Mouse (Mus musculus): Measurements from ENCODE around the gene Tmem45a2. TPM values are rescaled to one million over a fixed set of nuclear protein-coding genes. Genes with fewer than 3 reads are reported as not detected.
A peak's percentile ranks its signal among the peaks of the same experiment; 100 is the strongest.
"Not testable (repeated sequence)": the region's sequence is repeated elsewhere in the genome, so short reads cannot be mapped to it uniquely, and the experiment has no call there.

Gene Tmem45a2
- polyA plus RNA-seq, 1 experiment from 2014 or later = not detected

DNA sequence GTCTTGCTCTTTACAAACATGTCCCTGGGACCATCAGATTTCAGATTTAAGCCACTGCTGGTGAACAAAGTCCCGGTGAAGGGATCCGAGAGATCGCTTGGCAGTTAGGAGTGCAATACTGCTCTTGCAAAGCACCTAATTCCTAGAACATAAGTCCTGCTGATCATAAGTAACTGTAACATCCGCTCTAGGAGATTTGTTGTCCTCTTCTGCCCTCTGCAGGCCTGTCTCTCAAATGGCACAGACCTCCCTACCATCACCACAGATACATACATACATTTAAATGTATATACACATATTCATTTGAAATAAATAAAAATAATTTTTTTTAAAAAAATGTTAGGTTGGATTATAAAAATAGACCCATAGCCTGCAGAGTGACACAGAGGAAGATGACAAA is 21.3 kb upstream of the Tmem45a2 start:
- peak; percentile 82 for ATAC-seq
- 45% methylated on average over 4 of the region's 4 CpGs for WGBS
- Histone ChIP-seq H3K9ac (replicated peaks; ENCODE audit: low read depth, low read length) (no peak overlapping the region), H3K27me3 (replicated peaks; ENCODE audit: control insufficient read depth, insufficient read depth, low read length) (no peaks in the 10 kb centered on the region), H3K9me3 (ENCODE audit: control insufficient read depth, low read length) (no peaks in the 10 kb centered on the region), H3K4me2 (ENCODE audit: low read length) (no peak overlapping the region), H3K36me3 (ENCODE audit: control insufficient read depth, insufficient read depth) (no peaks in the 10 kb centered on the region), H3K4me1 (replicated peaks; ENCODE audit: control insufficient read depth, insufficient read depth, low read length) (no peaks in the 10 kb centered on the region), H3K27ac (ENCODE audit: low read length) (no peak overlapping the region), H3K4me3 (replicated peaks; ENCODE audit: low read length) (no peak overlapping the region)

DNA sequence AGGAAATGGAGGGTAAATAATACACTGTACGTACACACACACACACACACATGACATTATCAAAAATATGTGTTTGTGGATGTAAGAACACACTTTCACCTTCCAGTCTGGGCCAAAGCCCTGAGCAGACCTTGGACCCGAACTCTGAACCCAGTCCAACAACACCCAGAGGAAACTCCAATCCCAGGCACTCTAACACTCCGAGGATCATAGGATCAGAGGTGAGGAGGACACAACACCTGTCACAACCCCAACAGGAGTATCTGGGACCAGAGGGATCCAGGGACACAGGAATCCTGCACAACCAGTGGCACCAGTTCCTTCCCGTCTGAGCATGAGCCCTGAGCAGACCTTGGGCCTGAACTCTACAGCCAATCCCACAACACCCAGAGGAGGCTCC is 8.4 kb upstream of the Tmem45a2 start:
- no peak for ATAC-seq

DNA sequence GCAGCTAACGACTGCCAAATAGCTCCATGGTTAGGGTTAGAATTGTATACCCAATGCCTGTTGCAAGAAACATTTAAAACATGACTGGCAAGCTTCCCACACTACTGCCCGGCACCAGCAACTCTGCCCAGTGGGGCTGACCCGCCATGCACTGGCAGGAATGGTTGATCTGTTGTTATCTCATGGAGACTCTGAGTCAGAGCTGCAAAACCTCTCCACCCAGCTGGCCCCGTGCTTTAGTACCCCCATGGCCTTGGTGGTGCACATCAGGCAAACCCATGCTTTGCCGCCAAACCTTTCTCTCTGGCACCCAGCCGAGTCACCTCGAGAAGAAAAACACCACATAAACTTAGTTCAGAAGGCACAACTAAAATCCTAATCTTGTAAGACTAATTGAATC is 4.8 kb upstream of the Tmem45a2 start:
- Histone ChIP-seq H3K4me3 (replicated peaks; ENCODE audit: low read length) (no peak overlapping the region), H3K36me3 (ENCODE audit: control insufficient read depth, insufficient read depth) (no peaks in the 10 kb centered on the region), H3K27me3 (replicated peaks; ENCODE audit: control insufficient read depth, insufficient read depth, low read length) (no peaks in the 10 kb centered on the region), H3K4me2 (ENCODE audit: low read length) (no peak overlapping the region), H3K9me3 (ENCODE audit: control insufficient read depth, low read length) (no peaks in the 10 kb centered on the region), H3K27ac (ENCODE audit: low read length) (no peak overlapping the region), H3K4me1 (replicated peaks; ENCODE audit: control insufficient read depth, insufficient read depth, low read length) (no peaks in the 10 kb centered on the region), H3K9ac (replicated peaks; ENCODE audit: low read depth, low read length) (no peak overlapping the region)
- 73% methylated on average over 7 of the region's 7 CpGs for WGBS
- ATAC-seq = no peak

More for the DNA sequence above, 8.4 kb upstream of the Tmem45a2 start:
- no peaks in the 10 kb centered on the region for H3K9me3 ChIP-seq (ENCODE audit: control insufficient read depth, low read length)
- no peak overlapping the region for H3K4me2 ChIP-seq (ENCODE audit: low read length)
- no peaks in the 10 kb centered on the region for H3K27me3 ChIP-seq (replicated peaks; ENCODE audit: control insufficient read depth, insufficient read depth, low read length)
- no peak overlapping the region for H3K4me3 ChIP-seq (replicated peaks; ENCODE audit: low read length)
- WGBS = 83% methylated on average over 4 of the region's 4 CpGs
- no peaks in the 10 kb centered on the region for H3K4me1 ChIP-seq (replicated peaks; ENCODE audit: control insufficient read depth, insufficient read depth, low read length)
- H3K9ac ChIP-seq (replicated peaks; ENCODE audit: low read depth, low read length) = no peak overlapping the region
- no peaks in the 10 kb centered on the region for H3K36me3 ChIP-seq (ENCODE audit: control insufficient read depth, insufficient read depth)
- H3K27ac ChIP-seq (ENCODE audit: low read length) = no peak overlapping the region

DNA sequence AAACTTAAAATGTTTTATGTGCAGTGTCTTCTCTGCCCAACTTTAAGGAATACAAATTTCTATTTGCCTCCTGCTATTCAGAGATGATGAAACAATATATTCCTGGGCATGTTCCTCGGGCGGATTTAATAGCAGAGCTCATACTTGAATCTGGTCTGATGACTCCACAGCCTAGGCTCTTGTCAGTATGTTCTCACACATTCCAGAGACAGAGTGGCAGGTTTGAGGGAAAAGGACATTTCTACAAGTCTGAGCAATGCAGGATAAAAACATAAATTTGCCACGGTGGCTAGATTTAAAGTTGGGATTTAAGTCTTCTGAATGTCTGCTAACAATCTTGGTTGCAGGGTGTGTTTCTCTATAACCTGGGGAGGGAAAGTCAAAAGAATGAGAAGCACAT is 9.1 kb downstream of the Tmem45a2 start:
- ATAC-seq = no peak
- Histone ChIP-seq H3K27ac (ENCODE audit: low read length) (no peak overlapping the region), H3K9me3 (ENCODE audit: control insufficient read depth, low read length) (no peaks in the 10 kb centered on the region), H3K9ac (replicated peaks; ENCODE audit: low read depth, low read length) (no peak overlapping the region), H3K4me1 (replicated peaks; ENCODE audit: control insufficient read depth, insufficient read depth, low read length) (no peaks in the 10 kb centered on the region), H3K27me3 (replicated peaks; ENCODE audit: control insufficient read depth, insufficient read depth, low read length) (no peaks in the 10 kb centered on the region), H3K4me3 (replicated peaks; ENCODE audit: low read length) (no peak overlapping the region), H3K36me3 (ENCODE audit: control insufficient read depth, insufficient read depth) (no peaks in the 10 kb centered on the region), H3K4me2 (ENCODE audit: low read length) (no peak overlapping the region)
- WGBS = 88% methylated on average over 3 of the region's 3 CpGs

DNA sequence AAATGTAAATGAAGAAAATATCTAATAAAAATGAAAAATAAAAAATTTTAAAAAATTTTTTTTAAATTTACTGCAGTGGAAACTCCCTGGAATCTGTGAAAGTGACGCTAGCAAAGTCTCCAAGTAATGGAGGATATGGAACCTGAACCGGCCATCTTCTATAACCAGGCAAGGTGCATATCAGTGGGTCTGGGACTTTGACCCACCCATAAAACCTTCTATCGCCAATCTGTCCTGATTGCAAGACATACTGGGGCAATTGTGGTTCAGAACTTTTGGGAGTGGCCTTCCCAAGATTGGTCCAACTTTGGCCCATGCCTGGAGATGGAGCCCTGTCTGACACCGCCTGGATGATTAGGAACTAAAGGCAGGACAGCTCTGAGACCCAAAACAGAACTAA is 14.2 kb downstream of the Tmem45a2 start:
- no peak for ATAC-seq
- no peaks in the 10 kb centered on the region for H3K36me3 ChIP-seq (ENCODE audit: control insufficient read depth, insufficient read depth)
- H3K9ac ChIP-seq (replicated peaks; ENCODE audit: low read depth, low read length) = no peak overlapping the region
- H3K27me3 ChIP-seq (replicated peaks; ENCODE audit: control insufficient read depth, insufficient read depth, low read length) = no peaks in the 10 kb centered on the region
- H3K4me2 ChIP-seq (ENCODE audit: low read length) = no peak overlapping the region
- H3K4me1 ChIP-seq (replicated peaks; ENCODE audit: control insufficient read depth, insufficient read depth, low read length) = no peaks in the 10 kb centered on the region
- no peak overlapping the region for H3K4me3 ChIP-seq (replicated peaks; ENCODE audit: low read length)
- WGBS = 93% methylated on average over 4 of the region's 4 CpGs
- no peaks in the 10 kb centered on the region for H3K9me3 ChIP-seq (ENCODE audit: control insufficient read depth, low read length)
- no peak overlapping the region for H3K27ac ChIP-seq (ENCODE audit: low read length)

DNA sequence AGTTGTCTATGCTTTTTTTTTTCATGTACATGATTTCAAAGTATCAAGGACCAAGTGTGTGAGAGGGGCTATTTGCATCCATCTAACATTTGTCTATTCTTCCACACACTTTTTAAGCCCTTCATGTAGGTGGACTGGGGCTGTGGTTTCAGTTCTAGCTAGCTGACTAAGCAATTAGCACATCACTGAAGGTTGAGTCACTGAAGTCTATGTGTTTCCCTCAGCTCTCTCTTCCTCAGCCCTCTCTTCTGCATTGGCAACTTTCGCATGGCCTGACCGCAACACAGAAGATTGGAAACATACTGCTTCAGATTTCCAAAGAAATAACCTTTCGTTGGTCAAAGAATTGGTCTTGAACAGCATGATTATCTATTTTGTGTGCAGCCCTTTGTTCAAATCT is 21.2 kb downstream of the Tmem45a2 start:
- H3K4me2 ChIP-seq (ENCODE audit: low read length) = no peak overlapping the region
- no peak overlapping the region for H3K27ac ChIP-seq (ENCODE audit: low read length)
- H3K9ac ChIP-seq (replicated peaks; ENCODE audit: low read depth, low read length) = no peak overlapping the region
- H3K9me3 ChIP-seq (ENCODE audit: control insufficient read depth, low read length) = no peaks in the 10 kb centered on the region
- WGBS = 86% methylated on average over 3 of the region's 3 CpGs
- no peaks in the 10 kb centered on the region for H3K27me3 ChIP-seq (replicated peaks; ENCODE audit: control insufficient read depth, insufficient read depth, low read length)
- ATAC-seq = no peak
- no peak overlapping the region for H3K4me3 ChIP-seq (replicated peaks; ENCODE audit: low read length)
- H3K36me3 ChIP-seq (ENCODE audit: control insufficient read depth, insufficient read depth) = no peaks in the 10 kb centered on the region
- no peaks in the 10 kb centered on the region for H3K4me1 ChIP-seq (replicated peaks; ENCODE audit: control insufficient read depth, insufficient read depth, low read length)

DNA sequence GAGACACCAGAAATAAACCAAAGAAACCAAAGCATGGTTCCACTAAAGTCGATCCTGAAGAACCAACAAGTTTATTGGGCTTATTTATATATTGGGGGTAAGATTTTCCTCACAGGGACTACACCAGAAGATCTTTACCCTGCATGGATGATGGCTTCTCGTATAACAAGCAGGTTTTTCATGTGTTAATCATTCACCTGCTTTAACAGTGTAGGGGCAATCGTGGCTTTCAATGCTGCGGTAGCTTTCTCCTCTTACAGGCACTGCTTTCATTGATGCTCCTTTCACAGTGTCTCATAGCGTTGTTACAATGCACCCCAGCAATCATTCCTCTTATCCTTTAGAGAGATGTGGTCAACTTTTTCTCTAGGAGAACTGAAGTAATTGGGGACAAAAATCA is 32.6 kb downstream of the Tmem45a2 start:
- Histone ChIP-seq H3K4me3 (replicated peaks; ENCODE audit: low read length) (no peak overlapping the region), H3K27me3 (replicated peaks; ENCODE audit: control insufficient read depth, insufficient read depth, low read length) (no peaks in the 10 kb centered on the region), H3K4me2 (ENCODE audit: low read length) (no peak overlapping the region), H3K9me3 (ENCODE audit: control insufficient read depth, low read length) (no peaks in the 10 kb centered on the region), H3K27ac (ENCODE audit: low read length) (no peak overlapping the region), H3K36me3 (ENCODE audit: control insufficient read depth, insufficient read depth) (no peaks in the 10 kb centered on the region), H3K9ac (replicated peaks; ENCODE audit: low read depth, low read length) (no peak overlapping the region), H3K4me1 (replicated peaks; ENCODE audit: control insufficient read depth, insufficient read depth, low read length) (no peaks in the 10 kb centered on the region)
- no peak for ATAC-seq
- WGBS = 72% methylated on average over 5 of the region's 5 CpGs

DNA sequence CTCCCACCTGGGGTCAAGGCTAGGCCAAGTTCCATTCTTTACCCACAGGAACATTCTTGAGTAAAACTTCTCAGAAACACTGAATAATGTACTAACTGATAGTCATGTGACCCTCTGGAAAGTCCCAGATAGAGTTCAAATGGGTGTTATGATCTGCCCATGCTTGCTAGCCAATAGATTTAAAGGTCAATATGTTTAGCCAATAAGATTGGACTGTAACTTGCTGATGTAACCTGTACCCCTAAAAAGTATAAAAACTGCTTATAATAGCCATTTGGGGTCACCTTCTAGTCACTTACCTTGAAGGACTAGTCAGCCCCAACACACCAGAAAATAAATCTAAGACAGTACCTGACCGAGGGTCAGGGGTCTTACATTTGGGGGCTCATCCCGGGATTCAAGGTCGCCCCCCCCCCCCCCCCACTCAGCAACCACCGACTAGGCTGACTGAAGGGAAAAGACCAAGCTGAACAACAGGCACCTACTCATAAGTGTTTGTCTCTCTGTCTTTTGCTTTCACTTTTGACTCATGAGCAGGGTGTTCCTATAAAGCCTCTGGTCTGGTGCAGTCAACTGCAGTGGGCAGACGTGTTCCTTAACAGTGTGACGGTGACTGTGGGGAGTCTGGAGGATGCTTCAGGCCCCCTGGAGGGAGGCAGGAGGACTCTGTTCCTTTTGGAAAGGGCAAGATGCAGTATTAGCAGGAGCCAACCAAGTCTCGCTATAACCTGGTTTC is 40.9 kb downstream of the Tmem45a2 start:
- no peak for ATAC-seq
- H3K4me2 ChIP-seq (ENCODE audit: low read length) = no peak overlapping the region

DNA sequence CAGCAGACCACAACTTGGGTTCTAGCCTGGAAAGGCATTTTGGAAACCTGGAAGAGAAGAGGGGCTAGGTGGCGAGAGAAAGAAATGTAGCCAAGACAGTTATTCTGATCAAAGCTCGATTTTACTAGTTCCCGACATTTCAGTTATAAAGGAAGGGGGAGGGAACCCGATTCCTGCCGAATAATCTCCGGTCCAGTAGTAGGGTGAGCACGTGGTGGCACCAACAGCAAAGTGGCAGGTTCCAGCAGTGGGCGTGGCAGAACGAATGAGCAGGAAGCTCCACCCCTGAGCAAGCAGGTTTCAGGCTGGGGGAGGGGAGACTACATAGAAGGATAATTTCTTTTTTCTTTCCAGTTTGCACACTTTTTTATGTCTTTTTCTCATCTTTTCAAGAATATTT is 72.9 kb downstream of the Tmem45a2 start:
- not testable (repeated sequence) for H3K27me3 ChIP-seq (replicated peaks; ENCODE audit: control insufficient read depth, insufficient read depth, low read length); H3K4me2 ChIP-seq (ENCODE audit: low read length); H3K9me3 ChIP-seq (ENCODE audit: control insufficient read depth, low read length); ATAC-seq; H3K36me3 ChIP-seq (ENCODE audit: control insufficient read depth, insufficient read depth); H3K9ac ChIP-seq (replicated peaks; ENCODE audit: low read depth, low read length); H3K4me3 ChIP-seq (replicated peaks; ENCODE audit: low read length); H3K27ac ChIP-seq (ENCODE audit: low read length); H3K4me1 ChIP-seq (replicated peaks; ENCODE audit: control insufficient read depth, insufficient read depth, low read length)
- 85% methylated on average over 7 of the region's 9 CpGs for WGBS

More for the DNA sequence above, 40.9 kb downstream of the Tmem45a2 start:
- Histone ChIP-seq H3K27me3 (replicated peaks; ENCODE audit: control insufficient read depth, insufficient read depth, low read length) (no peaks in the 10 kb centered on the region), H3K9me3 (ENCODE audit: control insufficient read depth, low read length) (no peaks in the 10 kb centered on the region), H3K36me3 (ENCODE audit: control insufficient read depth, insufficient read depth) (no peaks in the 10 kb centered on the region), H3K27ac (ENCODE audit: low read length) (no peak overlapping the region), H3K4me3 (replicated peaks; ENCODE audit: low read length) (no peak overlapping the region), H3K9ac (replicated peaks; ENCODE audit: low read depth, low read length) (no peak overlapping the region), H3K4me1 (replicated peaks; ENCODE audit: control insufficient read depth, insufficient read depth, low read length) (no peaks in the 10 kb centered on the region)
- 82% methylated on average over 7 of the region's 7 CpGs for WGBS
